Mouse (Mus musculus) brain, embryonic 14.5 days (tissue): Measurements from ENCODE around the gene Cldnd2.

Source experiments
- CTCF ChIP-seq: fragments of 200-500 bp; IDR thresholded peaks from 2 replicates; pipeline ENCODE4 v1.5.1; 2012; ENCODE audit warnings: inconsistent platforms, mild to moderate bottlenecking, moderate library complexity, borderline replicate concordance; ENCODE audit not compliant: insufficient read depth, insufficient read length; ENCODE audit errors: extremely low read depth
- POLR2A ChIP-seq: fragments of 200-500 bp; IDR thresholded peaks from 2 replicates; pipeline ENCODE4 v1.6.1; 2012; ENCODE audit warnings: mild to moderate bottlenecking, inconsistent platforms, borderline replicate concordance; ENCODE audit not compliant: poor library complexity, insufficient read depth, insufficient read length, severe bottlenecking; ENCODE audit errors: extremely low read depth

GRCm38 (mm10) chr7:43470373-43470772 lies 29.8 kb downstream of the Cldnd2 start:
- TF ChIP-seq CTCF (peak; percentile 72), POLR2A (no peak)
